Mouse (Mus musculus) liver, adult 10 weeks (tissue): ENCODE results near the gene Crybg3. TPM values are rescaled to one million over a fixed set of nuclear protein-coding genes. Genes with fewer than 3 reads are reported as not detected.

Experiments
- polyA plus RNA-seq: library from polyadenylated mRNA; stranded (reverse); fragments of 350-450 nt; fragmentation: Illumina TruSeq; extraction: RNeasy Lipid Tissue Mini Kit (QIAGEN cat#74804); gene quantifications from one replicate; pipeline ENCODE4 v1.2.3, GENCODE M21; 2014; ENCODE audit warnings: low read depth, low replicate concordance

Crybg3 gene
- polyA plus RNA-seq, result 10.7 TPM

DNA sequence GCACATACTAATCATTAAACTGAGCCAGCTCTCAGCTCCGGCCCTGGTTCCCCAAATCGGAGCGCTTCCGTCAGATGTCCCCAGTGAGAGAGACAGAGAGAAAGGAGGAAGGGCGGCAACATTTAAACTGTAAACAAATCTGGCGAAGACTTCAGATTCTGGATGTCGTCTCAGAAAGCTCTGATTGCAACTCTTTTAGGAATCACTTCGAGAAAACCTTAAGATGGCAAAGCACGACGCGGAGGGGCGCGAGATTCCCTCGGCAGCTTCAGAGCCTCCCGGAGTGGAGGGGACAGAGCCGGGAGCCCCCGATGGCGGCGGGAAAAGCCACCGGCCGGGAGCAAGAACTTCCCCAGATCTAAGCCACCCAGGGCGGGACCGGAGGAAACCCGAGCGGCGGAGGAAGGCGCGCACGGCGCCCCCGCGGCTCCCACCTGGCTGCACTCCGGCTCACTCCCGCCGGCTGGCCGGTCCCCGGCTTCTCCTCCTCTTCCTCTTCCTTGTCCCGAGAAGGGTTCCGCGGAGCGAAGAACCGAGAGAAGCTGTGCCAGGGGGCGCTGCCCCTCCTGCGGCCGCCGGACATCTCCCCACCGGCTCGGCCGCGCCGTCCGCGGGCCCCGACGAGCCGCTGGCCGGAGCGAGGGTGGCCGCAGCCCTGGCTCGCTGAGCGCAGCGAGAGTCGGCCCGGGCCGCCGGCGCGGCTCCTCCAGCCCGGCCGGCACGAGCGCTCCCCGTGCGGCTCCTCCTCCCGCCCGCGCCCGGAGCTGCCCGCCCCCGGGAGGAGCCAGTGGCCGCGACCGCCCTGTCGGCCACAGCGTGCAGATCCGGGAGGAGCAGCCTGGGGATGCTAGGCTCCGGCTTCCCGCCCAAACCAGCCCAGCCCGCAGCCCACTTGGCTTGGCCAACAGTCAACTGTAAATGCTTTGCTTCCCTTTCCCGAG, at the start of gene Crybg3:
Gene Crybg3, minus strand, starts transcription at position 669 of the 941 bp plus-strand sequence.

GRCm38 (mm10) chr16:59639102-59639691, 38.4 kb upstream of the Crybg3 start, which contains the start of gene Arl6:
TSS of gene Arl6 (minus strand) at chr16:59639391.

DNA sequence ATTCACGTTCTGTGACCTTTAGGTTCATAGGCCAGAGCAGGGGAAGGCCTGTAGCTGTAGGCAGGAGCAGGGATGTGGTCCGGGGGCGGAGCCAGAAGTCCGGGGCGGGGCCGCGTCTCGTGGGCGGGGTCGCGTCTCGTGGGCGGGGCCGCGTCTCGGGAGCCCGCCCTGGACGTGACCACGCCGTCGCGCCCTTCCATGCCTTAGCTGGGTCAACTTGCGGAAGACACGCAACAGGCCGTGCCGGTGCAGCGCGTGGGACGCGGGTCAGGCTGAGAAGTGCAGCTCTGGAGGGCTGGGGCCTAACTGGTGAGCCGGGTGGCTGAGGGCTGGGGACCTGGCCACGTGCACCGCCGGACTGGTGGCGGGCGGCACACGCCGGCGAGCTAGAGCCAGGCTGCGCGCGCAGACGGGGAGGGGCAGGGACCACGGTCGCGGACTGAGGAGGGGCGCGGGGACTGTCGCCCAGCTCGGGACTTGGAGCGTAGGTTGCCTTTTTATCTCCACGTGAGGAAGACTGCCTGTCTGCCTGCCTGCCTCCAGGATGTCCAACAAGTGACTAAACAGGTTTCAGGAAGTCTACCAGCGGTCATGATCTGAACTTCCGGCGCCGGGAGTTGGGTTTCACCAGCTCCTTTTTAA, 129.0 kb downstream of the Crybg3 start, which contains the start of gene Riox2:
Gene Riox2, plus strand, starts transcription at position 139 of the 642 bp plus-strand sequence.

Other genes starting within 250 kb of the Crybg3 start
- not detected for gene Olfr209, start 237.0 kb downstream of the Crybg3 start, polyA plus RNA-seq
- not detected for gene Gabrr3, start 193.6 kb downstream of the Crybg3 start, polyA plus RNA-seq
- 20.5 TPM for gene Riox2, start 129.2 kb downstream of the Crybg3 start, polyA plus RNA-seq
- gene Arl6, start 38.4 kb upstream of the Crybg3 start, polyA plus RNA-seq, result 7.5 TPM